Mouse (Mus musculus) heart, embryonic 13.5 days (tissue): ENCODE measurements around the gene Kctd12. TPM values are rescaled to one million over a fixed set of nuclear protein-coding genes. Genes with fewer than 3 reads are reported as not detected.

ENCODE experiments used
- ATAC-seq: fragments of 200-750 bp; cut with Nextera tagmentation; 2 replicates; pipeline ENCODE4 v1.8.0; 2017; ENCODE audit warnings: moderate TSS enrichment; ENCODE audit not compliant: insufficient number of reproducible peaks, low FRiP score, low TSS enrichment; ENCODE audit errors: extremely low read depth
- H3K27ac ChIP-seq: fragments of 300-500 bp; sonication (generic); replicated peaks from 2 replicates; pipeline ENCODE4 v1.5.1; 2015; ENCODE audit warnings: moderate library complexity, mild to moderate bottlenecking, inconsistent platforms
- H3K27me3 ChIP-seq: fragments of 300-500 bp; sonication (generic); replicated peaks from 2 replicates; pipeline ENCODE4 v1.6.1; 2015; ENCODE audit warnings: mild to moderate bottlenecking, inconsistent platforms
- H3K36me3 ChIP-seq: fragments of 300-500 bp; sonication (generic); 2 replicates; pipeline ENCODE4 v1.6.1; 2015; ENCODE audit warnings: mild to moderate bottlenecking, inconsistent platforms
- H3K4me1 ChIP-seq: fragments of 300-500 bp; sonication (generic); 2 replicates; pipeline ENCODE4 v1.6.1; 2015; ENCODE audit warnings: inconsistent platforms
- H3K4me2 ChIP-seq: fragments of 300-500 bp; sonication (generic); 2 replicates; pipeline ENCODE4 v1.6.1; 2015; ENCODE audit warnings: inconsistent platforms, mild to moderate bottlenecking, moderate library complexity
- H3K4me3 ChIP-seq: fragments of 300-500 bp; sonication (generic); 2 replicates; pipeline ENCODE4 v1.5.1; 2015; ENCODE audit warnings: moderate library complexity, mild to moderate bottlenecking, inconsistent platforms
- H3K9ac ChIP-seq: fragments of 300-500 bp; sonication (generic); 2 replicates; pipeline ENCODE4 v1.6.1; 2015; ENCODE audit warnings: inconsistent platforms, mild to moderate bottlenecking, moderate library complexity
- H3K9me3 ChIP-seq: fragments of 300-500 bp; sonication (generic); 2 replicates; pipeline ENCODE4 v1.6.1; 2016; ENCODE audit warnings: inconsistent platforms
- WGBS: fragments of 180-500 bp; shearing (Covaris S2); methylation state at CpG from one replicate; pipeline ENCODE4 v1.1.7; 2015; ENCODE audit warnings: mixed read lengths; 5-methylcytosine and 5-hydroxymethylcytosine counted together
- microRNA-seq: library from miRNA; unstranded; fragments of <30 nt; microRNA quantifications from one replicate; pipeline ENCODE4, GENCODE M21; 2016
- polyA plus RNA-seq: library from polyadenylated mRNA; unstranded; fragments of >200 nt; fragmentation: Nextera tagmentation; extraction: Ambion mirVana; gene quantifications from 2 replicates; pipeline ENCODE4 v1.2.1, GENCODE M21; 2015

Gene Kctd12
- polyA plus RNA-seq, 1 experiment from 2014 or later = 6.9 TPM

DNA sequence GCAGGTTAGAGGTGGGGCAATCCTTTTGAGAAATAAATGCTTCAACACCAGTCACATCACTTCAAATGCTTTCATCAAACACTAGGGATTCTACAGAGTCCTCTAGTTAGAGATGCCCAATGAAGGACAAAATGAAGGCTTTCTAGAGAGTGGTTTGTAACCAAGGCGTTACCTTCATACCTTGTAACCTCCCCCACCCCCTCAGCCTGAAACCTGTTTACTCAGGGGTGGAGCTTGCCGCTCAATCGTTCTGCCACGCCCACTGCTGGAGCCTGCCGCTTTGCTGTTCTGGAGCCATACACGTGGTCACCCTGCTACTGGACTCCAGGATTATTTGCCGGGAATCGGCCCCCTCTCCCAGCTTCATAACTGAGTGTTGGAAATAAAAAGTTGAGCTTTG, 28.9 kb downstream of the Kctd12 start:
- Histone ChIP-seq H3K27me3 (no peaks in the 10 kb centered on the region), H3K27ac (no peak overlapping the region), H3K9me3 (peaks cover 2% of the 10 kb centered on the region; the same call in 1 of the 2 replicates), H3K36me3 (no peaks in the 10 kb centered on the region), H3K4me3 (no peak overlapping the region), H3K4me1 (no peaks in the 10 kb centered on the region), H3K4me2 (no peak overlapping the region), H3K9ac (no peak overlapping the region)
- WGBS = 26% methylated on average over 8 of the region's 8 CpGs
- no peak for ATAC-seq

- Histone ChIP-seq H3K27me3 (no peaks in the 10 kb centered on the region), H3K27ac (no peak overlapping the region), H3K9ac (no peak overlapping the region), H3K9me3 (peaks cover 2% of the 10 kb centered on the region; the same call in 1 of the 2 replicates), H3K4me2 (no peak overlapping the region), H3K4me3 (no peak overlapping the region), H3K36me3 (no peaks in the 10 kb centered on the region), H3K4me1 (no peaks in the 10 kb centered on the region)
- ATAC-seq = no peak
- WGBS = 69% methylated on average over 1 of the region's 1 CpGs
Observed at GRCm38 (mm10) chr14:102951974-102952373, 30.5 kb downstream of the Kctd12 start.

GRCm38 (mm10) chr14:102947796-102948195, 34.6 kb downstream of the Kctd12 start:
- no peak for ATAC-seq
- WGBS = 51% methylated on average over 2 of the region's 2 CpGs

GRCm38 (mm10) chr14:102942222-102942843, 40.1 kb downstream of the Kctd12 start:
- Histone ChIP-seq H3K36me3 (no peaks in the 10 kb centered on the region), H3K4me3 (no peak overlapping the region), H3K9ac (no peak overlapping the region), H3K27ac (no peak overlapping the region), H3K4me1 (no peaks in the 10 kb centered on the region), H3K9me3 (no peaks in the 10 kb centered on the region), H3K4me2 (no peak overlapping the region), H3K27me3 (no peaks in the 10 kb centered on the region)
- 65% methylated on average over 2 of the region's 2 CpGs for WGBS
- ATAC-seq = no peak

More at GRCm38 (mm10) chr14:102947796-102948195, 34.6 kb downstream of the Kctd12 start:
- Histone ChIP-seq H3K27me3 (no peaks in the 10 kb centered on the region), H3K4me1 (no peaks in the 10 kb centered on the region), H3K4me3 (no peak overlapping the region), H3K4me2 (no peak overlapping the region), H3K9ac (no peak overlapping the region), H3K27ac (no peak overlapping the region), H3K9me3 (no peaks in the 10 kb centered on the region), H3K36me3 (no peaks in the 10 kb centered on the region)

DNA sequence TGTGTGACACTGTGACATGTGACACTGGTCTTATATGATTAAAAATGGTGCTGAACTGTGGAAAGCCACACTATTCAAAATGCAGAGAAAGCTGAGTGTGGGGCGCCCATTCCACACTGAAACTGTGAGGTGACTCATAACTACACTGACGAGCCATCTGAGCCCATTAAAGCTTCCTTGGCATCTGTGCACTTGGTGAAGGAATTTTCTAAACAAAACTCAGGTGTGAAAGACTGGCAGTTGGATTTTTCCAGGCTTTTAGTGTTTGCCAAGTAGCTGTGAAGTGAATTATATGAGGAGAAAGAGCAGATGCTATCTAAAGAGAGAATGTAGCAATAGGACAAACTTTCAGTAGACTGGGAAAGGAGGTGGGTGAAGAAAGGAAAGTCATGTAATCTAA, 47.6 kb downstream of the Kctd12 start:
- Histone ChIP-seq H3K9ac (no peak overlapping the region), H3K27ac (no peak overlapping the region), H3K4me2 (no peak overlapping the region), H3K27me3 (no peaks in the 10 kb centered on the region), H3K9me3 (no peaks in the 10 kb centered on the region), H3K36me3 (no peaks in the 10 kb centered on the region), H3K4me3 (no peak overlapping the region), H3K4me1 (0 out of 2 replicates have a peak, but pooled peaks cover 2% of the 10 kb centered on the region)
- ATAC-seq = no peak
- 56% methylated on average over 2 of the region's 2 CpGs for WGBS

DNA sequence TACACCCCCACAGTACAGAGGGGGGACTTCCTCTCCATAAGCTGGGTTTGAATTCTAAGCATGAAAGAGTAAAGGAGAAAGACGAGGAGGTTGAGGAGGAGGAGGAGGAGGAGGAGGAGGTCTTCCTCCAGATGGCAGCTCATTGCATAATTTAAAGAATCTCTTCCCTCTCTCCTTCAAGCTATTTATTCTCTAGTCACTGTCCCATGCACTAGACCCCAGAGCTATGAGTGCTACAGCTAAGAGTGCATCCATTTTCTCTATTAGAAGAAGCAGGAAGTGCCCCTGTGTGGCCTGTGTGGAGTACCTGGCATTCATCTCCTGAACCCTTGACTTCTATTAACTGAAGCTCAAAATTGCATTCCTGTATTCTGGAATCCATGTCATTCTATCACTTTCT, 51.5 kb downstream of the Kctd12 start:
- H3K27ac ChIP-seq = no peak overlapping the region
- no peak for ATAC-seq
- H3K4me1 ChIP-seq = 0 out of 2 replicates have a peak, but pooled peaks cover 2% of the 10 kb centered on the region
- no peaks in the 10 kb centered on the region for H3K27me3 ChIP-seq
- H3K9me3 ChIP-seq = no peaks in the 10 kb centered on the region
- H3K4me2 ChIP-seq = no peak overlapping the region
- H3K36me3 ChIP-seq = no peaks in the 10 kb centered on the region
- 58% methylated on average over 1 of the region's 1 CpGs for WGBS
- H3K4me3 ChIP-seq = no peak overlapping the region
- no peak overlapping the region for H3K9ac ChIP-seq

DNA sequence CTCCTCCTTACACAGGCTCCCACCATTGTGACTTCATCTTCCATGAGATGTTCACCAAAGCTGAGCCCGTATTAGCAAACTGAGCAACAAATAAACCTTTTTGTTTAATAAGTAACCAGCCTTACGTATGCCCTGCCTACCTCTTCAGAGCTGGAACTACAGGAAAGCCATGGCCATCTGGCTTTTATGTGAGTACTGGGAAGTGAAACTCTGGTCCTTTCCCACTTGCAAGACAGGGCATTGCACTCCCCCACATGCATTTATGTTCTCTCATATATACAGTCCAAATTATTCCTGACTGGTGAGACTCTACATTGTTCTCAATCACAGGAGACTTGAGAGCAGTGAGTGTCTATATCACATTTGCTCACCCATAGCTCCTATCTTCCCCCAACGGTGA, 52.9 kb downstream of the Kctd12 start:
- Histone ChIP-seq H3K36me3 (no peaks in the 10 kb centered on the region), H3K9ac (no peak overlapping the region), H3K27me3 (no peaks in the 10 kb centered on the region), H3K27ac (no peak overlapping the region), H3K4me1 (0 out of 2 replicates have a peak, but pooled peaks cover 2% of the 10 kb centered on the region), H3K9me3 (no peaks in the 10 kb centered on the region), H3K4me2 (no peak overlapping the region), H3K4me3 (no peak overlapping the region)
- WGBS = 69% methylated on average over 3 of the region's 3 CpGs
- ATAC-seq = no peak

- H3K36me3 ChIP-seq = no peaks in the 10 kb centered on the region
- 0 out of 2 replicates have a peak, but pooled peaks cover 2% of the 10 kb centered on the region for H3K4me1 ChIP-seq
- H3K9me3 ChIP-seq = no peaks in the 10 kb centered on the region
- no peak for ATAC-seq
- no peaks in the 10 kb centered on the region for H3K27me3 ChIP-seq
- no peak overlapping the region for H3K4me2 ChIP-seq
- H3K27ac ChIP-seq = no peak overlapping the region
- 75% methylated on average over 5 of the region's 5 CpGs for WGBS
- no peak overlapping the region for H3K4me3 ChIP-seq
- no peak overlapping the region for H3K9ac ChIP-seq
Observed at GRCm38 (mm10) chr14:102927847-102928466, 54.5 kb downstream of the Kctd12 start.

Small RNAs within 50 kb of the gene (microRNA-seq; reads per million reads assigned to microRNA genes)
- gene Mir5130 = 0.61 reads per million

Other genes with a start within 250 kb of the Kctd12 start
- gene Acod1, start 64.3 kb upstream of the Kctd12 start, polyA plus RNA-seq = 0.13 TPM in 1 of 2 replicates, not detected in the other
- 24.6 and 29.4 TPM in 2 replicates for gene Cln5, start 87.6 kb upstream of the Kctd12 start, polyA plus RNA-seq
- gene Fbxl3, start 116.9 kb upstream of the Kctd12 start, polyA plus RNA-seq = 18.0 and 18.8 TPM in 2 replicates